Mouse (Mus musculus) liver, postnatal 0 days (tissue): Measurements from ENCODE around the gene Telo2.

Source experiments
- CTCF ChIP-seq: sonication (generic); IDR thresholded peaks from 2 replicates; pipeline ENCODE4 v1.5.1; 2016; ENCODE audit warnings: antibody characterized with exemption, low read depth
- EP300 ChIP-seq: IDR thresholded peaks from 2 replicates; pipeline ENCODE4 v1.6.1; 2016; ENCODE audit warnings: antibody characterized with exemption, low read depth, mild to moderate bottlenecking

- TF ChIP-seq CTCF = peak; percentile 38; the same call in 1 of the 2 replicates
- no peak for TF ChIP-seq EP300
Observed at GRCm38 (mm10) chr17:25130060-25130459, 14.3 kb upstream of the Telo2 start.
